Mouse (Mus musculus) frontal cortex, postnatal 14 days (tissue): ENCODE measurements around the gene Ubl7.

Experiments
- DNase-seq, 2 experiments: peaks; one replicate each; pipeline ENCODE4 v3.0.0; 2022; ENCODE audit warnings: low spot score in 2 of 2

The Ubl7 gene

GRCm38 (mm10) chr9:57947381-57948030 is 36.7 kb downstream of the Ubl7 start:
- no peak for DNase-seq

DNA sequence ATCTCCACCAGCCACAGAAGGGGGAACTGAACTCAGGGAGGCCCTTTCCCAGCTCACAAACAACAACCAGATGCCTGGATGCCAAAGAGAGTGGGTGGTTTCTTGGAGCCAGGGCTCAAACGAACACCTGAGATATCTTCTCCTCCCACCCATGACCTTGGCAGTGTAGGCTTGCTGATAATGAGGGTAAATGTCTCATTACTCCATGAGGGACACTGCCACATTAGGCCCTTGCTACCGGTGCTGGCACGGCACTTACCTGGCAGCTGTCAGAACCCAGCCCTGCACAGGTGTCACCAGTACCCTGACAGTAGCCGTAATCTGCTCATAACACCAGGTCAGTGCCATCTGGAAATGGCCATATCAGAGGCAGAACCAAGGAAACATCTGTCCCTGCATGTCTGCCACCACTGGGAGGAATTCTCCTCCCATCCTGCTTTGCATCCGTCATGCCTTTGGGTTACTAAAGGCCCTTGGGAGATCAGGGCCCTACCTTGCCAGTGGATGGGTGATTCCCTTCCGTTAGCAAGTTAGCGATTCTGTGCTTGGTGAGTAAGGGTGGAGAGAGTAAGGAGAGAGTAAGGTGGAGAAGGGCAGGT is 37.7 kb downstream of the Ubl7 start:
- no peak for DNase-seq

- no peak for DNase-seq
Measured at GRCm38 (mm10) chr9:57949102-57949704, 38.4 kb downstream of the Ubl7 start.

DNA sequence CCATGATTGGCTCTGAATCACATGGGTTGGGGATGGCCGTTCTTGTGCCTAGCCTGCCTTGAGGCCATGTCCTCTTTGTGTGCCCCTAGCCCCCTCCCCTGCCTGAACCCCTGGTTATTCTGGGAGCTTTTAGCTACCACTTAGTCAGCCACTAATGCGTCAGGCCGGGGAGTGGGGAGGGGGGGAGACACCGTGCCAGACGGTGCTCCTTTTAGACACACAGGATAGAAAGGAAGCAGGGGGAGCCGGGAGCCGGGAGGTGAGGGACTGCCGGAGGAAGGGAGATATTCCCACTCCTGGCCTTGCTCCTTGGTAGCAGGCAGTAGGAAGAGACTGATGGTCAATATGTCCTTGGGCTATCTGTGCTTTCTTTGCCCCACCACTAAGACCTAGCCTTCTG is 39.1 kb downstream of the Ubl7 start:
- no peak for DNase-seq

DNA sequence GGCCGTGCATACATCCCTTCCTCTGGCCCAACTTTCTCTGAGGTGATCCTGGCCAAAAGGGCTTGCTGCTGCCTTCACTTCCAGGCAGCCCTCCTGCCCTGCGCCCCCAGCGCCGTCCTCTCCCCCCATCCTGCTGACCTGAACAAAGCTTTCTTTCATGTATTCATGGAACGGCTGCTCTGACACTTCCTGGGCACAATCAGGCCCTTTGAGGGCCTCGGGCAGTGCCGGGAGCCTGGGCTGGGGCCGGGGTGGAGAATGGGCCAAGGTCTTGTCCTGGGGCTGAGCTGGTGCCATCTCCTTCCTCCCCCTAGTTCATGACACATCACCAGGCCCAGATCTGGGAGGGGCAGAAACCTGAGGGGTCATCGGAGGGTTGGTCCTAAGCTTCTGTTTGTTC is 39.7 kb downstream of the Ubl7 start:
- no peak for DNase-seq

GRCm38 (mm10) chr9:57951993-57952392 is 41.2 kb downstream of the Ubl7 start:
- DNase-seq: no peak

DNA sequence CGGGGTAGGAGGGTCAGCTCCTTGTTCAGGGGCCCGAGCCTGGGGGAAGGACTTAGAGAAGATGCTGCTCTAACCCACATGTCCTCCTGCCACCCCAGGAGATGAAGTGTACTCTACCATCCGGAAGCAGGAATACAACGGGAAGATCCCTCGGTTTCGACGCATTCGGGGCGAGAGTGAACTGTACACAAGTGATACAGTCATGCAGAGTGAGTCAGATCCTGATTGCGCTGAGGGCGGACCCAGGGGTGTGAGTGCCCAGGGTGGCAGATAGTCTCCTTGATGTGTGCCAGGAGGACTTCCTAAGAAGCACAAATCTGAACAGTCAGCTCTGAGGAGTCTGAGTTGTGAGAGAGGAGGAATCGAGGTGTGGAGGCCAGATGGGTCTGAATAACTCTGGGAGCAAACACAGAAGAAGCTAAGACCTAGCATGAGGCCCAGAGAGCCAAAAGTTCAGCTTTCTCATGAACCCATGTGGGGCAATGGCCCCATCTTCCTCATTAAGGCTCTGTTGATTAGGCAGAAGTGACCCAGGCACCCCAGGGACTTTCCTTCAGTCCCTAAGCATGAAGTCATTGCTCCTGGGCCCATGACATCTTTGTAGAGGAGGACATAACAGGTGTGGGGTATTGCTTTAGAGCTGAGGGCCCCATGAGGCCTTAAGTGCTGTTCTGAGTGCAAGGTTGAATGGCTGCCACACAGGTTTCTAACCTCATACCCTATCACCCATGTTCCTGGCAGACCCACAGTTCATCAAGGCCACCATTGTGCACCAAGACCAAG is 44.4 kb downstream of the Ubl7 start:
- DNase-seq: no peak

- no peak for DNase-seq
Measured at GRCm38 (mm10) chr9:57955764-57956163, 45.0 kb downstream of the Ubl7 start.

DNA sequence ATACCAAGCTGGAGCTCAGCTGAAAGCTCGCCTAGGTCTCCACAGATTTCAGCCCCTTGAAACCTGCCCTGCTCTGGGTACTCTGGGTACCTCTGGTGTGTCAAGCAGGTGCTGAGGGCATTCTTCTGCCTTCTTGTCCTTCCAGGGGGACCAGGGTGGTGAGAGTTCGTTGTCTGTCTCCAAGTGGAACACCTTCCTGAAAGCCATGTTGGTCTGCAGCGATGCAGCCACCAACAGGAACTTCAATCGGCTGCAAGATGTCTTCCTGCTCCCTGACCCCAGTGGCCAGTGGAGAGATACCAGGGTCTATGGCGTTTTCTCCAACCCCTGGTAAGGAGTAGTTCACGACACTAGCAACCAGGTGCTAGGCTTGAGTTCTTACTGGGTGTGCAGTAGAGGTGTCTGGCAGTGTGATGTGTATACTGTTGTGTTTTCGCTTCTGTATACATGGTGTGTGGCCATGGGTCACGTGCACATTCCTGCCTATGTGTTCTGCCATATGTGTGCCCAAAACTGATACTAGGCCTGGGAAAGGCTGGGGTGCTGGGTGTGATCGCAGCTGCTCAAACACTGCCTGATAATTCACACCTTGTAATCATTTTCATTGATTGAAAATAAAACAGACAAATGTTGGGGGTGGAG is 45.5 kb downstream of the Ubl7 start:
- no peak for DNase-seq

- no peak for DNase-seq
Measured at GRCm38 (mm10) chr9:57956838-57957236, 46.1 kb downstream of the Ubl7 start.

DNA sequence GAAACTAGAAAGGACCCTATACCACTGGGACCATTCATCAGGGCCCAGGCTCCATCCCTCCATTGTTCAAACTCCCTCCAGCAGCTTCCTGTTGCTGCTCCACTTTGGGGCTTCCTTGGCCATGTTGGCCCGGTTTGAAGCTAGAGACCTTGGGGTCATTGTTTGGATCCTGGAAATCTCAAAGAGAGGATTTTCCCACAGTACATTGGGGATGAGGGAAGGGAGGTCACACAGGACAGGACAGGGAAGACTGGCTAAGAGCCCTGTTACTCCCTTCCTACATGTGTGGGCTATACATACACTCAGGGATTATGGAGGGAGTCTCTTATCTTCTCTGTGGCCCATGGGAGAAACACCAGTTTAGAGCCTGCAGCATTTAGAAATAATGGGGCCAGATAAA is 47.8 kb downstream of the Ubl7 start:
- DNase-seq: no peak

DNA sequence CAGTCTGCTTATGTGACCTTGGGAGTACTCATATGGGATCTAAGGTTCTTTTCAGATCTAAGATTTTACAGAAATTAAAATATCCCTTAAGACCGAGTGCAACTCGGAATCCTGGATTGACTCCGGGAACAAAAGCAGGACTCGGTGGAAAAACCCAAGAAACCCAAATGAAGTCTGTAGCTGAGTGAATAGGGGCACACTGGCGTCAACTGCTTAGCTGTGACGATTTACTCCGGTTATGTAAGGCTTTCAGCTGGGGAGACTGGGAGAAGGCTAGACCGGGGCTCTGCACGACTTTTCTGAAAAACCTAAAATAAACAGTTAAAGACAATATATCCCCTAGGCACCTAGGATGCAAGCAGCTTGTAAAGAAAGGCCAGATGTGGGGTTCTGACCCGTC is 48.6 kb downstream of the Ubl7 start:
- DNase-seq: no peak

DNA sequence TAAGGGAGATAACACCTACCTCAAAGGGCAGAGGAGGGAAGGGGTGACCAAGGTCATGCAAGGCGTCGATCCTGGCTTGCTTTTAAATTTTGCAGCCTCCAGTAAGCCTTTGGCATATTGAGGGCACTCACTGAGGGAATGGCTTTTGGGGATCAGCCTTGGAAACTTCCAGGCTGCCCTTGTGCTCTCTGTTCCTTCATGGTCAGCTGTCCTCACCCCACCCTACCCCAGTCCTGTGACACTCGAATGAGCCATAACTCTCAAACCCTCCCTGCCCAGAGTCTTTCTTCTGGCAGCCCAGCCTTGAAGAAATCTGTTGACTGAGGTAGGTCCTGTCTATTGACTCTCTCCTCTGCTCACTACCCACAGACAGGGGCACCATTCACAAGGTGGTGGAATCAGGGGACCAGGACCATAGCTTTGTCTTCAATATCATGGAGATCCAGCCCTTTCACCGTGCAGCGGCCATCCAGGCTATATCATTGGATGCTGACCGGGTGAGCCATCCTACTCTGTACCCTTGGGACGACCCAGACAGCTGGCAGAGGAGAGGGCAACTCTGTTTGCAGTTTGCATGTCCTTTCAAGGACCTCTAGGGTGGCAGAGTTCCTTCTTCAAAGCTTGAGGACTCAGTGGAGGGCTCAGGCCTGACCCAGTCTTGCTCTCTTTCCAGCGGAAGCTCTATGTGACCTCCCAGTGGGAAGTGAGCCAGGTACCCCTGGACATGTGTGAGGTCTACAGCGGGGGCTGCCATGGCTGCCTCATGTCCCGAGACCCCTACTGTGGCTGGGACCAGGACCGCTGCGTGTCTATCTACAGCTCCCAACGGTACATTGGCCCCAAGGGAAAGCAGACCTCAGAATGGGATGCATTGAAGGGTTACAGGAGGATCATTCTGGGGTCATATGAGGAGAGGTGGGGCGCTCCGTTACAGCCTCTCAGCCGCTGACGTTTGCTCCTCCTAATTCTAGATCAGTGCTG is 49.4 kb downstream of the Ubl7 start:
- no peak for DNase-seq

DNA sequence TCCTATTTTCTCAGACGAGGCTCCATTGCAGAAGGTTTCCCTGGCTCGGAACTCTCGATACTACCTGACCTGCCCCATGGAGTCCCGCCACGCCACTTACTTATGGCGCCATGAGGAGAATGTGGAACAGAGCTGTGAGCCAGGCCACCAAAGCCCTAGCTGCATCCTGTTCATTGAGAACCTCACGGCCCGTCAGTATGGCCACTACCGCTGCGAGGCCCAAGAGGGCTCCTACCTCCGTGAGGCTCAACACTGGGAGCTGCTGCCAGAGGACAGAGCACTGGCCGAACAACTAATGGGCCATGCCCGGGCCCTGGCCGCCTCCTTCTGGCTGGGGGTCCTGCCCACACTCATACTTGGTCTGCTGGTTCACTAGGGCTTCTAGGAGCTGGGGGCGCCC is 50.4 kb downstream of the Ubl7 start:
- DNase-seq: no peak

DNA sequence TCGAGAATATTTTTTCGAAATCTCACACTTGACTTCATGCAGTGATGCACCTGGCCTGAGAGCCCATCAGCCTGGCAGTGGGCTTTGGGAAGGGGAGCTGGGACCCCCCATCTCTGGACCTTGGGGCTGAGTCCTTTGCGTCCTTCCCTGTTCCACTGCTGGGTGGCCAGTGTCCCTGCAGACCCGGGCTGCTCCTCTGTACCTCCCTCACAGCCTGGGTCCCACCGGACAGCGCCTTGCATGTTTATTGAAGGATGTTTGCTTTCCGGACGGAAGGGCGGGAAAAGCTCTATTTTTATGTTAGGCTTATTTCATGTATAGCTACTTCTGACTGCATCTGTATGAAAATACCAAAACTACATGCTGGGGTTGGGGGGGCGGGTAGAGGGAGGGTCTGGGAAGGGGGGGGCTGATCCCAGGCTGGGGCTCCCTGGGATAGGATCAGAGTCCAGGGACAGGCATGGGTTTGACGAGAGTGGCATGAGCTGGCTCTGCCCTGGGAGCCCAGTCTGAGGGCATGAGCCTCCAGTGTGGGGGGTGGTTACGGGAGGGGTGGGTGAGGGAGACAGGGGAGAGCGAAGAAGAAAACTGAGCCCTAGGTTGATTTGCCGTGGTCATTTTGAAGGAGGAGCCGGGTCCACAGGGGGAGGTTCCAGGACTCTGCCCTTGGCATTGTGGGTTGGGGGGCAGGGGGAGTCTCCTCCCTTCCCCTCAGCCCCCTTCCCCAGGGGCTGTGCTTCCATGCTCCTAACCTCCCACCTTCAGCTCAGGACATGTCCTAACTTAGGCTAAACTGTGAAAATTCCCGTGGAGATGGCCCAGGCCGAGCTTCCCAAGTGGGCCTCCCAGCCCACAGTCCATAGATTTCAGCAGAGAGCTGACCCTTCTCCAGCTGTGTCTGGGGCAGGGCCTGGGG is 51.3 kb downstream of the Ubl7 start:
- DNase-seq: no peak

GRCm38 (mm10) chr9:57963249-57963997 is 52.6 kb downstream of the Ubl7 start:
- no peak for DNase-seq

DNA sequence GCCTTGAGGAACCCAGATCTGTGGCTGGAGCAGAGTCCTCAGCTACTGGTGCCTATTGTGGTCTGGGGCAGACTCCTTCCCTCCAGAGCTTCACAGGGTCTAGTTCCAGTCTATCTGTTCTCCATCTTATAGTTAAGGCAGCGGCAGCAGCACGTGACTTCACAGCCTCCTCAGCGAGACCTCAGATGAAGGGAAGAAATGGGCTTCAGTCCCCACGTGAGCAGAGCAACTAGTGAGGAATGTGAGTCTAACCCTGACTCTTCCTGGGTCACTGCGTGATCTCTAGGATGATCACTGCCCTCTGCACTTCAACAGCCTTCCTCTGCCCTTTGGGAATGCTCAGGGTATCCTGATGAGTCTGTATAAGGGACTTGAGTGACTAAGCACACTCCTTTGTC is 53.2 kb downstream of the Ubl7 start:
- DNase-seq: no peak

DNA sequence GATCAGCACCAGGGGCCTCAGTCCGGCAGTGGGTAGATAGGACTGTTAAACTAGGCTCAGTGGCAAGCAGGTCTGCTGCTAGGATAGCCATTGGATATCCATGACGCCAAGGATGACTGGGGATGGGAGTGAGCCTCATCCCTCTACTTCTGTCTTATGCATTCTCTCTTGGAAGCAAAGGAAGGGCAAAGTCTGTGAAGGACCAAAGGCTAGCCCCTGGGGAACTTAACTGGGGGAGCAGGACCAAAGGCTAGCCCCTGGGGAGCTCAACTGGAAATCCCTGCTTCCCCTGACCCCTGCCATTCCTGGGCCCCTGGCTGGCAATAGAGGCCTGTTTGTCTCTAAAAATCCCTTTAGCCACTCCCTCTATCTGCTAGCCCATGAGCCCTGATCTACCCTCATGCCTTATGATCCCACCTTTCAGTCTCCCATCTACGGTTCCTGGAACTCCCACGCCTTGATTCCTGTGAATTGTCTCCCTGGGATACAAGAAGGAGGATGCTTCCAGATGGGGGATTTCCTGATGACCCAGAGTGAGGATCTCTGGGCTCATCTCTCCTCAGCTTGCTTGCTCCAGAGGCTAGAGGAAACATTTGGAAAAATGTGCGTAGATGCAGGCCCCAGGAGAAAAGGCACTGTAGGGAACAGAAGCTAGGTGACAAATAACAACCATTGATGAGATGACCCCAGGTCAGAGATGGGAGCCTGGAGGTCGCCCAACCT is 53.9 kb downstream of the Ubl7 start:
- DNase-seq: no peak
